Mouse (Mus musculus) heart, embryonic 14.5 days (tissue): Measurements from ENCODE around the gene Cog1. TPM values are rescaled to one million over a fixed set of nuclear protein-coding genes. Genes with fewer than 3 reads are reported as not detected.

Source experiments
- ATAC-seq: fragments of 200-750 bp; cut with Nextera tagmentation; 2 replicates; pipeline ENCODE4 v1.8.0; 2017; ENCODE audit warnings: low read depth, moderate TSS enrichment; ENCODE audit not compliant: insufficient number of reproducible peaks, insufficient read depth, low FRiP score
- H3K27ac ChIP-seq, 2 experiments: fragments of 200-500 bp in 1 of 2; fragments of 300-500 bp in 1 of 2; sonication (generic) in 1 of 2; replicated peaks in 1 of 2; 2 replicates each; pipeline ENCODE4 v1.5.1; 2012 to 2014; ENCODE audit warnings: low read depth in 2 of 2, low read length in 2 of 2, control low read depth in 1 of 2, mild to moderate bottlenecking in 1 of 2, mixed read lengths in 1 of 2; ENCODE audit not compliant: control insufficient read depth in 1 of 2, insufficient read depth in 1 of 2
- H3K27me3 ChIP-seq: fragments of 300-500 bp; sonication (generic); 2 replicates; pipeline ENCODE4 v1.6.1; 2014; ENCODE audit warnings: mild to moderate bottlenecking, low read length, control low read depth; ENCODE audit not compliant: control insufficient read depth, insufficient read depth
- H3K36me3 ChIP-seq: fragments of 300-500 bp; sonication (generic); 2 replicates; pipeline ENCODE4 v1.6.1; 2014; ENCODE audit warnings: mild to moderate bottlenecking, control low read depth, low read length, mixed read lengths; ENCODE audit not compliant: control insufficient read depth, insufficient read depth
- H3K4me1 ChIP-seq, 2 experiments: fragments of 200-500 bp in 1 of 2; fragments of 300-500 bp in 1 of 2; sonication (generic) in 1 of 2; 2 replicates each; pipeline ENCODE4 v1.6.1; 2012 to 2014; ENCODE audit warnings: low read length in 2 of 2, control low read depth in 1 of 2, mixed read lengths in 1 of 2; ENCODE audit not compliant: control insufficient read depth in 2 of 2, insufficient read depth in 2 of 2
- H3K4me2 ChIP-seq: fragments of 300-500 bp; sonication (generic); 2 replicates; pipeline ENCODE4 v1.6.1; 2014; ENCODE audit warnings: mild to moderate bottlenecking, low read length
- H3K4me3 ChIP-seq, 2 experiments: fragments of 200-500 bp in 1 of 2; fragments of 300-500 bp in 1 of 2; sonication (generic) in 1 of 2; 2 replicates each; pipeline ENCODE4 v1.5.1; 2012 to 2014; ENCODE audit warnings: low read length in 2 of 2, mild to moderate bottlenecking in 2 of 2, control low read depth in 1 of 2, low read depth in 1 of 2, moderate library complexity in 1 of 2; ENCODE audit not compliant: control insufficient read depth in 1 of 2, insufficient read depth in 1 of 2
- H3K9ac ChIP-seq: fragments of 300-500 bp; sonication (generic); 2 replicates; pipeline ENCODE4 v1.6.1; 2014; ENCODE audit warnings: mild to moderate bottlenecking, low read length
- H3K9me3 ChIP-seq: fragments of 300-500 bp; sonication (generic); 2 replicates; pipeline ENCODE4 v1.6.1; 2016; ENCODE audit warnings: low read length, control low read depth; ENCODE audit not compliant: control insufficient read depth
- WGBS: fragments of 180-500 bp; shearing (Covaris S2); extraction: QIAGEN DNeasy Blood & Tissue Kit; methylation state at CpG from one replicate; pipeline ENCODE4 v1.1.7; 2014; 5-methylcytosine and 5-hydroxymethylcytosine counted together
- polyA plus RNA-seq: library from polyadenylated mRNA; unstranded; fragments of >200 nt; fragmentation: Nextera tagmentation; extraction: Ambion mirVana; gene quantifications from 2 replicates; pipeline ENCODE4 v1.2.1, GENCODE M21; 2014

The Cog1 gene
- polyA plus RNA-seq, 1 experiment from 2014 or later: 20.1 TPM

GRCm38 (mm10) chr11:113651907-113652273 is 2.9 kb downstream of the Cog1 start:
- no peak overlapping the region for H3K9ac ChIP-seq
- no peaks in the 10 kb centered on the region for H3K9me3 ChIP-seq
- H3K4me2 ChIP-seq: no peak overlapping the region
- H3K36me3 ChIP-seq: peaks cover 51% of the 10 kb centered on the region
- H3K27ac ChIP-seq: no peak overlapping the region
- H3K4me3 ChIP-seq: no peak overlapping the region
- WGBS: 55% methylated on average over 8 of the region's 8 CpGs
- ATAC-seq: no peak
- peaks cover 4 to 14% of the 10 kb centered on the region in 2 experiments for H3K4me1 ChIP-seq
- H3K27me3 ChIP-seq: no peaks in the 10 kb centered on the region

DNA sequence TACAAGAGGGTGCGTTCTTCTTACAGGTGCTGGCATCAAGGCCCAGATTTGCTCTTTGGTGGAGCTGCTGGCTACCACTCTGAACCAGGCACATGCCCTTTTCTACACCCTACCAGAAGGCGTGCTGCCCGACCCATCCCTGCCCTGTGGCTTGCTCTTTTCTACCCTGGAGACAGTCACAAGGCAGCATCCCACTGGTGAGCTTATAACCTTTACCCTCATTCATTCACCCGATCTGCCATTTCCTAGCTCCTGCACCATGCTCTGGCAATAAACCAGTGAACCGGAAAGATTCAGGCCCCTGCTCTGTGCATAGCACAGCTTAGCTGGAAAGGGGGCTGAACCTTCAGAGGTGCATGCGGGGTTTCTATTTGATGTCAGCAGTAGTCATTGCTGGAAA is 3.5 kb downstream of the Cog1 start:
- Histone ChIP-seq H3K27ac (no peak overlapping the region), H3K4me3 (no peak overlapping the region), H3K9ac (no peak overlapping the region), H3K9me3 (no peaks in the 10 kb centered on the region), H3K4me2 (no peak overlapping the region), H3K27me3 (no peaks in the 10 kb centered on the region), H3K4me1 (peaks cover 4 to 14% of the 10 kb centered on the region in 2 experiments), H3K36me3 (peaks cover 57% of the 10 kb centered on the region)
- ATAC-seq: no peak
- 94% methylated on average over 6 of the region's 6 CpGs for WGBS

GRCm38 (mm10) chr11:113654105-113654504 is 5.1 kb downstream of the Cog1 start:
- H3K4me1 ChIP-seq: peaks cover 0 to 9% of the 10 kb centered on the region in 2 experiments; a peak in 2 of 4 replicates
- no peak overlapping the region for H3K4me2 ChIP-seq
- ATAC-seq: no peak
- no peak overlapping the region for H3K4me3 ChIP-seq
- H3K36me3 ChIP-seq: peaks cover 73% of the 10 kb centered on the region
- no peaks in the 10 kb centered on the region for H3K27me3 ChIP-seq
- WGBS: 92% methylated on average over 15 of the region's 15 CpGs
- H3K27ac ChIP-seq: no peak overlapping the region
- H3K9ac ChIP-seq: no peak overlapping the region
- H3K9me3 ChIP-seq: no peaks in the 10 kb centered on the region

DNA sequence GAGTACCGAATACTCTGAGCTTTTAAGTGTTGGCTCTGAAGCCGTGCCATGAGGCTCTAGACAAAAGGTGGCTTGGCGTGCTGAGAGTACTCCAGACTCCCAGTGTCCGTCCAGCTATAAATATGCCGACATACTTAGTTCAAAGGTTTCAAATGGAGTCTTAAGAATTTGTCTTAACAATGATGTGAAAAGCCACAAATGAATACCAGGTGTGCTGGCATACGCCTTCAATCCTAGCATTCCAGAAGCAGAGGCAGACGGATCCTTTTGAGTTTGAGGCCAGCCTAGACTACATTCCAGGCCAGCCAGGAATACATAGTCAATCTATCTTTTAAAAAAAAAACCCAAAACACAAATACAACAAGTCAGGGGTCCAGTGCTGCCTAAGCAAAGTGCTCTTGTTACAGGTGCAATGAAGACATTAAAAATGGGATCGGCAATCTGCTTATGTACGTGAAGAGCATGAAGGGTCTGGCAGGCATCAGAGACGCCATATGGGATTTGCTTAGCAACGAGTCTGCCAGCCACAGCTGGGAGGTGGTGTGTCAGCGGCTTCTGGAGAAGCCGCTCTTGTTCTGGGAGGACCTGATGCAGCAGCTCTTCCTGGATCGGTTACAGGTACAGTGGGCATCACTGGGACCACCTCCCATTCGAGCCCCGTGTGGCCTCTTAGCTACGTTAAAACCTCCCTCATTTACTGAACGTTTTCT is 5.7 kb downstream of the Cog1 start:
- Histone ChIP-seq H3K36me3 (peaks cover 79% of the 10 kb centered on the region), H3K4me3 (no peak overlapping the region), H3K4me2 (no peak overlapping the region), H3K27ac (no peak overlapping the region), H3K27me3 (no peaks in the 10 kb centered on the region), H3K9ac (no peak overlapping the region), H3K4me1 (peaks cover 0 to 9% of the 10 kb centered on the region in 2 experiments; a peak in 2 of 4 replicates), H3K9me3 (no peaks in the 10 kb centered on the region)
- ATAC-seq: no peak
- WGBS: 81% methylated on average over 18 of the region's 18 CpGs

DNA sequence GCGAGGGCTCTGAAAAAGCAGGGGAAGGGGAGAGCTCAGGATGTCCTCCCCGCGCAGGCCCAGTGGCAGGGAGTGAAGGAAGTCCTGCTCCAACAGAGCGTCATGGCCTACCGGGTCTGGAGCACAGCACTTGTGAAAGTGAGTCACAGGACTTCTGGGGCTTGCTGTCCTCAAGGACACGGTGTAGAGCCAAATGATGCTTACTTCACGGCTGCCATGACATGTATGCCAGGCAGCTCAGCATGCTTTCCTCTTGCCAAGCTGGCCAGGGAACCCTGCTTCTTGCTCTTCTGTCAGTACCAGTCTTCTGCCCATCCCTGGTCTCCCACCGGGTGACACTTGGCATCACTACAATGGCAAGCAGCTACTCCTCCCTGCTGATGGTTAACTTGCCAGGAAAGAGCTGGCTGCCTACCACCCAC is 7.6 kb downstream of the Cog1 start:
- Histone ChIP-seq H3K27ac (no peak overlapping the region), H3K9me3 (no peaks in the 10 kb centered on the region), H3K4me2 (no peak overlapping the region), H3K27me3 (no peaks in the 10 kb centered on the region), H3K9ac (no peak overlapping the region), H3K4me3 (no peak overlapping the region), H3K36me3 (peaks cover 97% of the 10 kb centered on the region), H3K4me1 (no peaks in the 10 kb centered on the region)
- WGBS: 85% methylated on average over 8 of the region's 8 CpGs
- no peak for ATAC-seq

GRCm38 (mm10) chr11:113657221-113657620 is 8.3 kb downstream of the Cog1 start:
- ATAC-seq: no peak
- no peak overlapping the region for H3K9ac ChIP-seq
- no peak overlapping the region for H3K4me2 ChIP-seq
- no peaks in the 10 kb centered on the region for H3K9me3 ChIP-seq
- no peak overlapping the region for H3K27ac ChIP-seq
- H3K27me3 ChIP-seq: no peaks in the 10 kb centered on the region
- H3K4me3 ChIP-seq: no peak overlapping the region
- no peaks in the 10 kb centered on the region for H3K4me1 ChIP-seq
- WGBS: 65% methylated on average over 4 of the region's 4 CpGs
- H3K36me3 ChIP-seq: peaks cover 100% of the 10 kb centered on the region

DNA sequence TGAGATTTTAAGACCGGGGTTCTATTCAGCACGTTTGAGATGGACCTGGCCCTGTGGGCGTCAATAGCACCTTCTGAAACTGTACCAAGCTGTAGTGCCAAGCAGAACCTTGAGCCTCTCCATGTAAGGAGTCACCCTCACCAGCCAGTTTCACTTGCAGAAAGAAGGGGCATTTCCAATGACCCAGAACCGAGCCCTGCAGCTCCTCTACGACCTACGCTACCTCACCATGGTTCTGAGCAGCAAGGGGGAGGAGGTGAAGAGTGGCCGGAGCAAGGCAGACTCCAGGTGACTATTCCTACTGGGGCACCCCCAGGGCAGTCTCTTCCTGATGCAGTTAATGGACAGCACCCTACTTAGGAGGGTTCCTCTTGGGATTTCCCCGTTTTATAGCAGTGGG is 9.3 kb downstream of the Cog1 start:
- WGBS: 86% methylated on average over 8 of the region's 8 CpGs
- no peak overlapping the region for H3K27ac ChIP-seq
- peaks cover 100% of the 10 kb centered on the region for H3K36me3 ChIP-seq
- H3K27me3 ChIP-seq: no peaks in the 10 kb centered on the region
- no peaks in the 10 kb centered on the region for H3K9me3 ChIP-seq
- no peak overlapping the region for H3K4me3 ChIP-seq
- no peak overlapping the region for H3K9ac ChIP-seq
- no peak overlapping the region for H3K4me2 ChIP-seq
- ATAC-seq: no peak
- H3K4me1 ChIP-seq: no peaks in the 10 kb centered on the region

GRCm38 (mm10) chr11:113658763-113659162 is 9.8 kb downstream of the Cog1 start:
- no peak for ATAC-seq
- H3K27ac ChIP-seq: no peak overlapping the region
- H3K27me3 ChIP-seq: no peaks in the 10 kb centered on the region
- 89% methylated on average over 4 of the region's 4 CpGs for WGBS
- H3K4me2 ChIP-seq: no peak overlapping the region
- H3K4me1 ChIP-seq: no peaks in the 10 kb centered on the region
- no peak overlapping the region for H3K9ac ChIP-seq
- H3K4me3 ChIP-seq: no peak overlapping the region
- no peaks in the 10 kb centered on the region for H3K9me3 ChIP-seq
- H3K36me3 ChIP-seq: peaks cover 100% of the 10 kb centered on the region
